Mouse (Mus musculus): Measurements from ENCODE around the gene Mrpl39. TPM values are rescaled to one million over a fixed set of nuclear protein-coding genes. Genes with fewer than 3 reads are reported as not detected.

The Mrpl39 gene
- polyA plus RNA-seq, 1 experiment from 2014 or later, result 43.9 TPM

DNA sequence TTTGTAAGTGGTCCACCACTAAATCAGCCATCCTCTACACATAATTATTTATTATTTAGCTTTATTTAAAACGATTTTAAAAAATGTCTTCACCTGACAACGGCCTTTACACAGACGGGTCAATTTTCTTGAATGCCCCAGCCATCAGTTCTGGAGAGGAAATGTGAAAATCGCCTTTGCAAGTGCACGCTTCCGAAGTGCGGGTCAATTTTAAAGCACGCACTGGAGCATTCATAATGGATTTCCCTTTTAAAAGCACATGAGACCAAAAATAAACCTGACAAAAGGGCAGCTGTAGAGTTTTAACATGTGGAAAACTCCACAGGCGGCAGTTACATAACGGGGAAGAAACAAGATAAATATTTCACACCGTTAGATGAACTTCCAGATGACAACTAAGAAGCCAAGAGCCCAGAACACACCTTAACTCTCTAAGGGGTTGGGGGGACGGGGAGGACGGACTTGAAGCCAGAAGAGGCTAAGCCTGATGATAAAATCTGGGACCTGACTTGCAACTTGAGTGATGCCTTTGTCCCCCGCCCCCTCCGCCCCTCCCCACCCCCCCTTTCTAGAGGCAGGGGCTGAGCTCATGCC is 37.8 kb upstream of the Mrpl39 start:
- Histone ChIP-seq H3K27ac (peak overlapping the region; percentile 97), H3K4me1 (replicated peaks) (peaks cover 32% of the 10 kb centered on the region), H3K9me3 (no peaks in the 10 kb centered on the region), H3K36me3 (peaks cover 3% of the 10 kb centered on the region), H3K9ac (replicated peaks) (peak overlapping the region; percentile 85), H3K27me3 (no peaks in the 10 kb centered on the region), H3K4me3 (replicated peaks) (peak overlapping the region; percentile 77), H3K4me2 (replicated peaks) (peak overlapping the region; percentile 87)
- under 1% methylated on average over 15 of the region's 15 CpGs for WGBS
- ATAC-seq, result peak; percentile 35

DNA sequence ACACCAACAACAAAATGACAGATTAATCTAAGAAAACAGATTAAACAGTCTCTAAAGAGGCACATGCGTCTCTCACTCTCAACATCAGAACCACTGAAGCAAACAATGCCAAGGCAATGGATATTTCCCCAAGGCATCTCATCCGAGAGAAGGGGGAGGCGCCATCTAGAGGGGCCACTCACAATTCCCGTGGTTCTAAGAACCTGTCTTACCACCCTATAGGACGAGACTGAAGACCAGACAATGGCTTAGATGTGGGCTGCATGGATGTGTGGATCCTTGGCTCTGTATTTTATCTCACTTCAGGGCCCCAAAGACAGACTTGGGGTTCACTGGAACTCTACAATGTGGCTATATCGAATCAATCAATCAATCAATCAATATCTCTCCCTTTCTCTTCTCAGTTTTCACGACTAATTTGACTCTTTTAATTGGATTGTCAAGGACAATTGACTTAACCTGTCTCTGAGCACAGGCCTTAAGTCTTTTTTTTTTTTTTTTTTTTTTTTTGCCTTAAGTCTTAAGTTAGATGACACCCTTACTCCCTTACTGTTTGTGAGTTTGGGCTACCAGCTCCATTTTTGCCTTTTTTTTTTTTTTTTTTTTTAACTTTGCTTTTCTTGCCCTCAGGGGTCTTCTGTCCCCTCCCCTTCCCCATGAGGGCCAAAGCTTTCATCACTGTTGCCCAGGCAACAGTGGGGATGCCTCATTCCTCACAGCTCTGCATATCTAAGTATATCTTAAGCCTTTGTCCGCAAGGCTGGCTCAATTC is 37.1 kb upstream of the Mrpl39 start:
- H3K4me2 ChIP-seq (replicated peaks), result peak overlapping the region; percentile 87
- H3K4me1 ChIP-seq (replicated peaks), result peaks cover 32% of the 10 kb centered on the region
- WGBS, result 8% methylated on average over 8 of the region's 8 CpGs
- H3K9me3 ChIP-seq, result no peaks in the 10 kb centered on the region
- no peaks in the 10 kb centered on the region for H3K27me3 ChIP-seq
- ATAC-seq, result peak; percentile 51
- no peaks in the 10 kb centered on the region for H3K36me3 ChIP-seq
- H3K9ac ChIP-seq (replicated peaks), result peak overlapping the region; percentile 85; the same call in 1 of the 2 replicates
- peak overlapping the region; percentile 77 for H3K4me3 ChIP-seq (replicated peaks)
- H3K27ac ChIP-seq, result peak overlapping the region; percentile 97

DNA sequence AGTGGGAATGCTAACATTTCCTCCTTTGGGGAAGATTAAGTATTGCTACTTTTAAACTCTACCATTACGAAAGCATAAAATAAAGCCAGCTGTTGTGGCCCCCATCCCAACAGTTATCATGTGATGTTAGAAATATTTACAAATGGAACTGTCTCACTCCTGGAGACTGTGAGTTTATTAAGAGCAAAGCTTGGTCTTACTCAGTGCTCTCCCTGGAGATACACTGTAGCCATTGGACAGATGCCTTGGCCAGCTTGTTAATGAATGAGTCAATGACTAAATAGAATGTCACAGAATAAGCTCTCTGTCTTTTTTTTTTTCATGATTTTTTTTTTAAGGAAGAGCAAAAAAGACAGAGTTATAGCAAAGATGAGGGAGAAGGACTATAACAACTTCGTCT is 35.9 kb upstream of the Mrpl39 start:
- Histone ChIP-seq H3K27ac (no peak overlapping the region), H3K4me2 (replicated peaks) (no peak overlapping the region), H3K4me1 (replicated peaks) (peaks cover 24% of the 10 kb centered on the region), H3K9me3 (no peaks in the 10 kb centered on the region), H3K36me3 (no peaks in the 10 kb centered on the region), H3K9ac (replicated peaks) (no peak overlapping the region), H3K4me3 (replicated peaks) (no peak overlapping the region), H3K27me3 (no peaks in the 10 kb centered on the region)
- 95% methylated on average over 2 of the region's 2 CpGs for WGBS
- ATAC-seq, result no peak

DNA sequence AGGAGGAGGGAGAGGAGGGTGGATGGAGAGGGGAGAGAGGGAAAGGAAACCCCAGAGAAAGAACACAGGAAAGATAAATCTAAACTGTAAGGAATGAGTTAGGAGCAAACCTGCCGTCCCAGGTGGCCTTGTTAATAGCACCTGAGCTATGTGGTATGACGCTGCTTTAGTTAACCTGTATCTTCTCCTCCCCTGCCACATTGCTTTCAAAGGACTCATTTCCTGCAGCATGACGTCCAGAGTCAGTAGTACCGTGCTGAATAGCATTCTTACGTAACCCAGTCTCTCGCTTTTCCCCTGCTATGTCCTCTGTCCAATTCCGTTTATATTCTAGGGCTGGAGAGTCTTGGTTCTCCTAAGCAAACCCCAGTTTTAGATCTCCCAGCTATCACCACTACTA is 35.3 kb upstream of the Mrpl39 start:
- Histone ChIP-seq H3K27ac (no peak overlapping the region), H3K4me1 (replicated peaks) (peaks cover 19% of the 10 kb centered on the region), H3K4me3 (replicated peaks) (no peak overlapping the region), H3K27me3 (no peaks in the 10 kb centered on the region), H3K4me2 (replicated peaks) (no peak overlapping the region), H3K9ac (replicated peaks) (no peak overlapping the region), H3K36me3 (no peaks in the 10 kb centered on the region), H3K9me3 (no peaks in the 10 kb centered on the region)
- WGBS, result 96% methylated on average over 7 of the region's 7 CpGs
- ATAC-seq, result no peak

DNA sequence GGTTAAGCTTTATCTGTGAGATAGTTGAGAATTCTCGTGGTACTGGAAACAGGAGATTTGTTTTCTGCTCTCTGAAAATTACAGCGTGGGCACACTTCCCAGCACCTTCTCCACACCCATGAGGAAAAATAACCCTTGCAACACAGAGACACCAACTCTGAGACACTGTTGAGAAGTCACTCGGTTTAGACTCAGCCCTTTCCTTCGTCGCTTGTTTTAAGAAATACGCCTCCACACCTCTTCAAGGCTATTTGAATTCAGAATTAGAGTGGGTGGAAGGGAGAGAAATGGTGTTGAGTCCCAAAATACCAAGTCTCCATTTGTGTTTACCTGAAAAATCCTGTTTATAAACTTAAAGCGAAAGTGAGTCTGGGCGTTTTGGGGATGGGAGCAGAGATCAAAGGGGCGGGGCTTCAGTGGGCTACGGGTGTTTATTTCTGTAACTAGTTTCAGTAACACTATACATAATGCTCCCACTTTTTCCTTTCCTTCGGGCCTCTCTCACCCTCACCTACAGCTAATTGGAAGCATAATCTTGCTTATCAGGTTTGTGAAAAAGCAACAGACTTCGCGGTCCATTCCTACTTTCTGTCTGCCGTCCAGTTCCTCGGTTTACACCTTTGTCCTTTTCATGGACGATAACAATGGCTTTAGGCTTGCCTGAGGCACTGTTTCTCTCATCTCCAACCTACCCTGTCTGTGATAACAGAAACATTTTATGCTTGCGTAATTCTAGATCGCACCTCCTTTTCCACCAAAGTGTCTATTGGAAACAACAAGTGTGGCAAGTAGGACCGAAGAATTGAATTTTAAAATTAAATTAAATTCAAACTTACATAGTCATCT is 34.3 kb upstream of the Mrpl39 start:
- Histone ChIP-seq H3K9ac (replicated peaks) (no peak overlapping the region), H3K27me3 (no peaks in the 10 kb centered on the region), H3K4me2 (replicated peaks) (no peak overlapping the region), H3K27ac (no peak overlapping the region), H3K36me3 (no peaks in the 10 kb centered on the region), H3K4me3 (replicated peaks) (no peak overlapping the region), H3K9me3 (no peaks in the 10 kb centered on the region), H3K4me1 (replicated peaks) (peaks cover 9% of the 10 kb centered on the region; the same call in 1 of the 2 replicates)
- 87% methylated on average over 19 of the region's 19 CpGs for WGBS
- no peak for ATAC-seq

DNA sequence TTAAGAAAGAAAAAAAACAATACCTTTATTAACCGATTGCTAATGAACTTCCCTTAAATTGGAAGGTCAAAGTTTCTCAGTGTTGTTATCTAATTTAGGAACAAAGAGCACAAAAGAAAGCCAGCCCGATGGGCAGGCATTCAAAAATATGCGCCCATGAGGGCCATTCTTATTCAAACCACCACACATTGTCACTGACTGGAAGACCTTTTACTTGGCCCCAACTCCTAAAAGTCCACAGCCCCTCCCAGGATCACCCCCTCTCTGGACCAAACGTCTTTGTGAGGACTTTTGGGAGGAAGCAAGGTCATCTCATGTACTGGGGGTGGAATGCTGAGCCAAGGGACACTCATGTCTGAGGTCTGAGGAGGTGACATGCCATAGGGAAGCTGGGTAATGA is 33.6 kb upstream of the Mrpl39 start:
- Histone ChIP-seq H3K4me2 (replicated peaks) (no peak overlapping the region), H3K9ac (replicated peaks) (no peak overlapping the region), H3K27ac (no peak overlapping the region), H3K9me3 (no peaks in the 10 kb centered on the region), H3K36me3 (no peaks in the 10 kb centered on the region), H3K4me3 (replicated peaks) (no peak overlapping the region), H3K4me1 (replicated peaks) (peaks cover 9% of the 10 kb centered on the region; the same call in 1 of the 2 replicates), H3K27me3 (no peaks in the 10 kb centered on the region)
- no peak for ATAC-seq
- 57% methylated on average over 4 of the region's 4 CpGs for WGBS

DNA sequence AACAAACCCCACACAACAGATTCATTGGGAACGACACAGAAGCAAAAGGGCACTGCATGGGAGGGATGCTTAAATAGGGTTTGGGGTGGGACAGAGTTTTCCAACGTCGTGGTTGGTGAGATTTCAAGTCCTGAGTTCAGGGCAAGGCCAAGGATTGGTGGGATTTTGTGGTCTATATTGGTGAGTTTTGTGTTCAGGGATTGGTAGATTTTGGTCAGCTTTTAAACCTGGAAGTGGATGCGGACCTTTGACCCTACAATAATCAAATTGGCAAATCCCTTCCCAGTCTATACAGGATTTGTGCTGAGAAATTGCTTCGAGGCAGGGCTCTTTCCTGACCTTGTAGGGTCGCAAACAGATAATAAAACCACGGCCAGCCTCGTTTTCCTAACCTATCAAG is 32.4 kb upstream of the Mrpl39 start:
- no peak overlapping the region for H3K4me2 ChIP-seq (replicated peaks)
- no peak for ATAC-seq

DNA sequence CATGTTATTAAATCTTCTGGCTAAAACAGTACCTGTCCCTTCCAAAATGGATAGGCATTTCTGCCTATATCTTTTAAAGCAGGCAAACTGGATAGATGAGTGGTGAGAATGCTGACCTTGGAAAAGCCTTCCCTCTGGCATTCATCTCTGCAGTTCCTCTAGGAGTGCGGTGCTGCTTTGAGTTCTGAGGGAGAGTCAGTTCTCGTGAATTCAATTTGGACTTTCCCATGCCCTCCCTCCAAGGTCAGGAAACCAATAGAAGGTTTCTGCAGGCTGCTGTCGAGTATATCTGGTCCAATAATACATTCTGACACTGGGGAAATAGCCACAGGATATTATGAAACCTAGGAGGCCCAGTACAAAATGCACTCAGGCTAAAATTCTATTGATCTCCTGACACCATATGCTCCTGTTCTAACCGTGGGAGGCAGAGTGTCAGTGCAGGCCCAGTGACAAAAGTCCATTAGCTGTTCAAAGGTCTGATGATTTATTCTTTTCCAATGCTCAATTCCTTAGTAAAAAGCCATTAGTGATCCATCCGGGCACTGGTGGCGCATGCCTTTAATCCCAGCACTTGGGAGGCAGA is 10.3 kb upstream of the Mrpl39 start:
- Histone ChIP-seq H3K36me3 (no peaks in the 10 kb centered on the region), H3K4me1 (replicated peaks) (no peaks in the 10 kb centered on the region), H3K4me3 (replicated peaks) (no peak overlapping the region), H3K9ac (replicated peaks) (no peak overlapping the region), H3K9me3 (no peaks in the 10 kb centered on the region), H3K4me2 (replicated peaks) (no peak overlapping the region), H3K27me3 (no peaks in the 10 kb centered on the region), H3K27ac (no peak overlapping the region)
- WGBS, result 72% methylated on average over 6 of the region's 6 CpGs
- ATAC-seq, result no peak

More for the DNA sequence above, 32.4 kb upstream of the Mrpl39 start:
- WGBS, result 87% methylated on average over 8 of the region's 8 CpGs
- no peaks in the 10 kb centered on the region for H3K36me3 ChIP-seq
- H3K27ac ChIP-seq, result no peak overlapping the region
- no peak overlapping the region for H3K9ac ChIP-seq (replicated peaks)
- no peaks in the 10 kb centered on the region for H3K9me3 ChIP-seq
- H3K4me1 ChIP-seq (replicated peaks), result peaks cover 5% of the 10 kb centered on the region; the same call in 1 of the 2 replicates
- H3K27me3 ChIP-seq, result no peaks in the 10 kb centered on the region
- H3K4me3 ChIP-seq (replicated peaks), result no peak overlapping the region

DNA sequence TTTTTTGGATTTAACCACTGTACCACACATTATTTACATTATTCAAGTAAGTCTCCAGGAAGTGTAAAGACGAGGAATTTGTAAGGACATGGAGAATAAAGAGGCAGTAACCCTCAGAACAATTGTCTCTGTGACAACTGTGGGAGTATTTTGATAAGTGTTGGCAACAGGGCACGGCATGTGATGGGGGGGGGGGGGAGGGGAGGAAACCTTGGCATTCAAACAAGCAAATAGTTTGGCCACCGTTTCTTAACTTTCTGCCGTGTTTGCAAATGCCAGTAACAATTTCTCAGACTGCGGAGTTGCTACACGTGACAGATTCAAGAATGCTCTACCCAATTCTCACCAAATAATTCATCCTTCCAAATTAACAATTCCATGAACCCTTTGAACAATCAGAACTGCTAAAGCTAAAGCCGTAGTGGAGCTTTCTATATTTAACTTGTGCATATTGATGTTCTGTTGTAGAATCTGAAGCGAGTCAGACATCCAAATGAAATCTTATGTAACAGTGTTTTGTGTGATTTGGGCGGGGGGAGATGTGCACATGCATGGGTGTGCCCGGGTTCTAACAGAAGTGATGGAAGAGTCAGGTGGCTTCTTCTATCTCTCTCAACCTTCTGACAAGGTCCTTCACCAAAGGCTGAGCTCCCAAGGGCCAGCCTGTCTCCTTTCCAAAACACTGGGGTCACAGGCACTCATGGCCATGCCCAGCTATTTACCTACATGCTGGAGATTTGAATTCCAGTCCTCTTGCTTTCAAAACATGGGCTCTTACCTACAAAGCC is 9.4 kb upstream of the Mrpl39 start:
- no peaks in the 10 kb centered on the region for H3K9me3 ChIP-seq
- H3K27me3 ChIP-seq, result no peaks in the 10 kb centered on the region
- ATAC-seq, result no peak
- H3K4me2 ChIP-seq (replicated peaks), result no peak overlapping the region
- H3K27ac ChIP-seq, result no peak overlapping the region
- no peak overlapping the region for H3K9ac ChIP-seq (replicated peaks)
- H3K4me1 ChIP-seq (replicated peaks), result no peaks in the 10 kb centered on the region
- no peaks in the 10 kb centered on the region for H3K36me3 ChIP-seq
- 61% methylated on average over 10 of the region's 10 CpGs for WGBS
- no peak overlapping the region for H3K4me3 ChIP-seq (replicated peaks)

DNA sequence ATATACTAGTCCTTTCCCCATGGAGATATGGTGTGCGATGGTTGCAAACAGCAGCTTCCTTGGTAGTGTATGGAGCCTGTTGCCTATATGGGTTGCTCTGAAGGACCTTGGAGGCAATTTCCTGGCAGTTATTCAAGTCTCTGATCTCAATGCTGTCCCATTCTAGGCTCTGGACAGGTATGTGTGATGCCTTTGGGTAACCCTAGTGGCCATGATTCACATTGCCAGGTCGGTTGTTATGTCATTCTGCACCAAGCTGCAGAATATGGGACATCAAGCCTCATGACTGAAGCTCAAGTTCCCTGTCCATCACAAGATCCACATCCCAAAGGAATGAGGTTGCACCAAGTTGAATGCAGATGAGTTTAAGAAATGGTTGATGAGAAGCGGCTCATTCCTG is 1.8 kb upstream of the Mrpl39 start:
- peaks cover 12% of the 10 kb centered on the region for H3K4me1 ChIP-seq (replicated peaks)
- ATAC-seq, result no peak
- WGBS, result 75% methylated on average over 3 of the region's 3 CpGs
- H3K27me3 ChIP-seq, result no peaks in the 10 kb centered on the region
- no peak overlapping the region for H3K4me3 ChIP-seq (replicated peaks)
- H3K36me3 ChIP-seq, result no peaks in the 10 kb centered on the region
- no peak overlapping the region for H3K4me2 ChIP-seq (replicated peaks)
- H3K9ac ChIP-seq (replicated peaks), result no peak overlapping the region
- H3K27ac ChIP-seq, result no peak overlapping the region
- no peaks in the 10 kb centered on the region for H3K9me3 ChIP-seq

DNA sequence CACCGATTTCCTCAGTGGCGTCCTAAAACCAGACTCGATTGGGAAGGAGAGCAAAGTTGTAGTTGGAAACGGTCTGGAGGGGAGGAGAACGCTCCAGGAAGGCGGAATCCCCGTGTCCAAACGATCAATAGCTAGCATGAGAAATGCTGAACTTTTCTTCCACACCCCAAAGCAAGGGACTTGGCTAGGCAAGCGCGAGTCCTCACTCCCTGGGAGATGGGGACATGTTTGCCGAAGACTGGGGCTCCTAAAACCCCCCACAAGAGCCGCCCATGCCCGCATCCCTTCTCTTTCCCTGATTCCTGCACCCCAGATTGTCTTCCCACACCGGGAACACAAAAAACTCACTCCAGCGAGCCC is 756 bp downstream of the Mrpl39 start:
- Histone ChIP-seq H3K27ac (peak overlapping the region; percentile 58; the same call in 1 of the 2 replicates), H3K4me2 (replicated peaks) (peak overlapping the region; percentile 69), H3K9me3 (no peaks in the 10 kb centered on the region), H3K4me1 (replicated peaks) (peaks cover 12% of the 10 kb centered on the region), H3K4me3 (replicated peaks) (peak overlapping the region; percentile 85), H3K27me3 (no peaks in the 10 kb centered on the region), H3K36me3 (peaks cover 20% of the 10 kb centered on the region), H3K9ac (replicated peaks) (peak overlapping the region; percentile 86)
- 0% methylated on average over 15 of the region's 15 CpGs for whole genome bisulfite sequencing
- ATAC-seq, result peak; percentile 71
